Mouse (Mus musculus) ES-E14 (cell line): ENCODE measurements around the gene Als2cl. TPM values are rescaled to one million over a fixed set of nuclear protein-coding genes. Genes with fewer than 3 reads are reported as not detected.

ENCODE experiments used
- DNase-seq: peaks from one replicate; pipeline ENCODE4 v3.0.0-alpha.2; 2013; ENCODE audit warnings: low read depth, low spot score
- H3K27ac ChIP-seq: 2 replicates; pipeline ENCODE4 v1.5.1; 2012; ENCODE audit warnings: low read depth, mild to moderate bottlenecking, low read length, moderate library complexity, mixed read lengths; ENCODE audit not compliant: poor library complexity, insufficient read depth, severe bottlenecking
- H3K36me3 ChIP-seq: 2 replicates; pipeline ENCODE4 v1.6.1; 2012; ENCODE audit warnings: mild to moderate bottlenecking, low read length, moderate library complexity, mixed read lengths; ENCODE audit not compliant: control insufficient read depth, poor library complexity, insufficient read depth, severe bottlenecking
- H3K4me1 ChIP-seq, 2 experiments: fragments of 150-350 bp in 1 of 2; sonication (generic) in 1 of 2; 2 replicates each; pipeline ENCODE4 v1.6.1; 2012; ENCODE audit warnings: low read length in 2 of 2, mild to moderate bottlenecking in 1 of 2, mixed read lengths in 1 of 2; ENCODE audit not compliant: control insufficient read depth in 2 of 2, insufficient read depth in 2 of 2, poor library complexity in 1 of 2
- H3K4me3 ChIP-seq, 2 experiments: fragments of 150-350 bp in 1 of 2; sonication (generic) in 1 of 2; 2 replicates each; pipeline ENCODE4 v1.5.1; 2012; ENCODE audit warnings: low read length in 2 of 2, low read depth in 1 of 2, mild to moderate bottlenecking in 1 of 2, mixed read lengths in 1 of 2; ENCODE audit not compliant: insufficient read depth in 1 of 2, poor library complexity in 1 of 2, severe bottlenecking in 1 of 2
- H3K9ac ChIP-seq: 2 replicates; pipeline ENCODE4 v1.6.1; 2012; ENCODE audit warnings: low read depth, mild to moderate bottlenecking, low read length, mixed read lengths; ENCODE audit not compliant: poor library complexity, insufficient read depth, severe bottlenecking
- H3K9me3 ChIP-seq: fragments of 150-350 bp; sonication (generic); 2 replicates; pipeline ENCODE4 v1.6.1; 2012; ENCODE audit warnings: low read depth, mild to moderate bottlenecking, low read length; ENCODE audit not compliant: control insufficient read depth, insufficient read depth
- CHD2 ChIP-seq: IDR thresholded peaks from 2 replicates; pipeline ENCODE4 v1.6.1; 2014; ENCODE audit warnings: mild to moderate bottlenecking, low read depth, low read length, inconsistent platforms
- HCFC1 ChIP-seq: IDR thresholded peaks from 2 replicates; pipeline ENCODE4 v1.6.1; 2012; ENCODE audit warnings: low read length, inconsistent platforms, borderline replicate concordance; ENCODE audit not compliant: insufficient read depth
- MAFK ChIP-seq: IDR thresholded peaks from 2 replicates; pipeline ENCODE4 v1.6.1; 2014; ENCODE audit warnings: mild to moderate bottlenecking, low read depth, low read length, inconsistent platforms; ENCODE audit not compliant: insufficient read depth
- ZC3H11A ChIP-seq: IDR thresholded peaks from 2 replicates; pipeline ENCODE4 v1.6.1; 2012; ENCODE audit warnings: low read depth, mild to moderate bottlenecking, inconsistent platforms, low read length, borderline replicate concordance
- ZNF384 ChIP-seq: IDR thresholded peaks from 2 replicates; pipeline ENCODE4 v1.6.1; 2012; ENCODE audit warnings: low read depth, low read length, inconsistent platforms
- in situ Hi-C, 2 experiments: fragments of 600-800 bp; cut with MboI; formaldehyde crosslinking; loops; one replicate each; pipeline ENCODE4 v1.15.1; 2025; ENCODE audit warnings: low sequenced_read_pairs in 2 of 2, inconsistent platforms in 1 of 2; ENCODE audit not compliant: unreplicated experiment in 2 of 2
- total RNA-seq: library from RNA; depleted of rRNA; stranded (reverse); fragments of 300-350 nt; gene quantifications from 2 replicates; pipeline ENCODE4 v1.2.3, GENCODE M21; 2012; rRNA removed

Gene Als2cl
- total RNA-seq: 13.0 and 35.0 TPM in 2 replicates

DNA sequence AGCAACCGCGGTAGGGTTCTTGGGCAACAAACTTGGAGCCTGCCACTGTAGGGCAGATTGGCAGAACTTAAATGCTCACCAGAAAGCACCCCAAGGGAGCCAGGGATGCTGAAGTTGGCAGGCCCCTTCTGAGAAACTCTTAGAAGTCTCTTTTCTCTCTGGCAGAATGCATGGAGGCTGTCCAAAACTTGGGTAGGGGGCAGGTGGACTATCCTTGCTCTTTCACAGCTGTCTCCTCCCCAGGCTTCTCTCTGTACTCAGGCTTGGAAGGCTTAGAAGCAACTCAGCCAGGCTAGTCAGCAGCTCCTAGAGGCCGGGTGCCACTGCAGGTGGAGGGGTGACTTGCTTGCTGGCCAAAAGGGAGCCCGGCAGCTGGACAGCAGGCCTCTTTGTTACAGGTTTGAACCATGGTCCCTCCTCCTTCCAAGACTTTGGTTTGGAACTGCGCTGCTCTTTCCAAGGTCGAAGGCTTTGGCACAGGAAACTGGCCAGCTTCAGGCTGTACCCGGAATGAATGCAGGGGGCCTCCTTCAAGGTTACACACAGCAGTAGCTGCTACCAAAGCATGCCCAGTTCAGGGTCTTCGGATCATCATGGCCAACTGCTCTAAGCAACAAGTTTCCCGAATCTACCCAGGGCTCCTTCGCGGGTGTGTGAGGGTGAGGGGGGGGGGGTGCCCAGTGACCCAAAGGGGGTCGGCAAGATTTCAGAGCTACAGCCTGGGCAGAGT, at the start of gene Als2cl:
TSS of gene Als2cl (plus strand) at position 680 of the 730 bp plus-strand sequence.
- Histone ChIP-seq H3K27ac (no peak within 1 kb of the TSS), H3K4me1 (peaks cover 0 to 26% of the 10 kb centered on the region in 2 experiments; a peak in 3 of 4 replicates), H3K36me3 (no peaks in the 10 kb centered on the region; the same call in 1 of the 2 replicates), H3K4me3 (peak within 1 kb of the TSS; percentile 63 to 76), H3K9ac (peak within 1 kb of the TSS; percentile 42), H3K9me3 (no peaks in the 10 kb centered on the region)
- DNase-seq: no peak
- TF ChIP-seq ZC3H11A (no peak), ZNF384 (no peak), CHD2 (no peak), HCFC1 (no peak), MAFK (no peak)
- in situ Hi-C loops: loop anchor here in 1 of 2 experiments (10.0 kb wide), 1 partner anchor 165 kb away; no protein-coding TSS in a partner anchor

DNA sequence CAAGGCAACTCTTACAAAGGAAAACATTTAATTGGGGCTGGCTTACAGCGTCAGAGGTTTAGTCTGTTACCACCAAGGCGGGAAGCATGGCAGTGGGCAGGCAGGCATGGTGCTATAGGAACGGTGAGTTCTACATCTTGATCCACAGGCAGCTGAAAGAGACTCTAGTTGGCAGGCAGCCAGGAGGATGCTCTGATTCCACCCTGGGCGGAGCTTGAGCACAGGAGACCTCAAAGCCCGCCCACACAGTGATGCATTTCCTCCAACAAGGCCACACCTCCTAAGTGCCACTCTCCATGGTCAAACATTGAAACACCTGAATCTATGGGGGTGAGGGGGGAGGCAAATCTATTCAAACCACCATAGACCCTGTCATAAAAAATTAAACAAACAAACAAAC, 46.6 kb upstream of the Als2cl start:
- no peak for TF ChIP-seq HCFC1
- TF ChIP-seq MAFK: no peak
- TF ChIP-seq ZNF384: no peak
- TF ChIP-seq CHD2: no peak
- DNase-seq: peak; percentile 79

DNA sequence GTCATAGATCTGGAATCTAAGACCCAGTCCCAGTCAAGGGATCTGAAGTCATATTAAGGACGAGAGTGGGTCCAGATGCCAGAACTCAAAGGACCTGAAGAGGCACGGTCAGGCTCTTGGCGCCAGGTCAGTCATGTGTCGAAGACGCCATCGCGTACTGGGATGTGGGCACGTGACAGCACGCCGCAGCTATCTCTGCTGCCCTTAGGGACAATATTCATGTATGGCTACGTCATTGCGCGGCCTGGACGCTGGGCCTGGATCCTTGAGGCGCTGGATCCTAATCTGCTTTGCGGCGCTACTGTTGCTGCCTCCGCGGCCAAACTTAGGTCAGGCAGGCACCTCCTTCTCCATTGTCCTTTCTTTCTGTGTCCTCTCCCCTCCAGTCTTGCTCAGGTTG, 45.3 kb upstream of the Als2cl start, which contains the start of gene Prss45:
TSS of gene Prss45 (plus strand) at position 178 of the 400 bp plus-strand sequence.
- in situ Hi-C loops: no loop called here
- H3K4me1 ChIP-seq: peaks cover 2 to 11% of the 10 kb centered on the region in 2 experiments; a peak in 2 of 4 replicates
- no peaks in the 10 kb centered on the region for H3K36me3 ChIP-seq
- no peak for TF ChIP-seq CHD2
- no peak for TF ChIP-seq HCFC1
- TF ChIP-seq ZNF384: no peak
- no peak for TF ChIP-seq MAFK
- no peak for TF ChIP-seq ZC3H11A
- H3K4me3 ChIP-seq: peak within 1 kb of the TSS; percentile 43 to 53
- DNase-seq: no peak
- H3K27ac ChIP-seq: no peak within 1 kb of the TSS
- H3K9me3 ChIP-seq: no peaks in the 10 kb centered on the region
- peak within 1 kb of the TSS; percentile 24 for H3K9ac ChIP-seq

More for the DNA sequence above, 46.6 kb upstream of the Als2cl start:
- Histone ChIP-seq H3K36me3 (no peaks in the 10 kb centered on the region), H3K27ac (no peak overlapping the region), H3K9ac (no peak overlapping the region), H3K4me3 (peak overlapping the region in 1 of 2 experiments; percentile 18; a peak in 1 of 4 replicates), H3K4me1 (peaks cover 2 to 11% of the 10 kb centered on the region in 2 experiments; a peak in 2 of 4 replicates), H3K9me3 (no peaks in the 10 kb centered on the region)
- in situ Hi-C loops: no loop called here

- no peak overlapping the region for H3K27ac ChIP-seq
- no peak for DNase-seq
- H3K4me1 ChIP-seq: peaks cover 2 to 11% of the 10 kb centered on the region in 2 experiments; a peak in 2 of 4 replicates
- peak; percentile 59; the same call in 1 of the 2 replicates for TF ChIP-seq ZNF384
- no peak for TF ChIP-seq HCFC1
- H3K36me3 ChIP-seq: no peaks in the 10 kb centered on the region
- no peaks in the 10 kb centered on the region for H3K9me3 ChIP-seq
- in situ Hi-C loops: no loop called here
- peak overlapping the region; percentile 24 for H3K9ac ChIP-seq
- H3K4me3 ChIP-seq: peak overlapping the region; percentile 43 to 53
Measured at GRCm38 (mm10) chr9:110834961-110835360, 44.7 kb upstream of the Als2cl start.
